Mouse (Mus musculus): ENCODE data around the gene Traf7.

Gene Traf7

DNA sequence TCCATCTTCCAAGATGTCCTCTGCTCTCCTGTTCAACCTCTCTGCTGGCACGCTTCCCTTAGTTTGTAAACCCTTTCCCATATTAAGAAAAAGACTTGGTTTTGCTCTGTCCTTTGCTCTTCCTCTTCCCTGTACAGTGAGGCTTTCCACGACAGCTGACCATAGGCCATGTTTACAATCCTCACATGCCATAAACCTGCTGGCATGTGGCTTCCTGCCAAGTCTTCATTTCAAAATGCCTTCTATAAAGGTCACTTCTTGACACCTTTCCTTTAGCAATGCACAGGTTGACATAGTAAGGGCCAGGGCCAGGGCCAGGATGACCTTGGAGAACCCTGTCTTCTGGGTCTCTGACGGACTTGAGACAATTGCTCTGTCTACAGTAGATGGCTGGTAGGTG, 18.5 kb upstream of the Traf7 start:
- no peak for DNase-seq (ENCODE audit: low spot score in 2 of 2)

DNA sequence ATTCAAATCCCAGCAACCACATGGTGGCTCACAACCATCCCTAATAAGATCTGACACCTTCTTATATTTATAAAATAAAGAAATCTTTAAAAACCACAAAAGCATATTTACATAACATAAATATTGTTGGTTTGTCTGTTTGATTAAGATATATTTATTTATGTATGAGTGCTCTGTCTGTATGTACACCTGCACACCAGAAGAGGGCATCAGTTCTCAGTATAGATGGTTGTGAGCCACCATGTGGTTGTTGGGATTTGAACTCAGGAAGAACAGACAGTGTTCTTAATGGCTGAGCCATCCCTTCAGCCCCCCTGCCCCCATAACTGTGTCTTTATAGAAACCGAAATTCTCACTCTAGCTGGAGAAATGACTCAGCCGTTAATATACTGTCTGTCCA, 17.5 kb upstream of the Traf7 start:
- DNase-seq (ENCODE audit: low spot score in 2 of 2) = no peak

DNA sequence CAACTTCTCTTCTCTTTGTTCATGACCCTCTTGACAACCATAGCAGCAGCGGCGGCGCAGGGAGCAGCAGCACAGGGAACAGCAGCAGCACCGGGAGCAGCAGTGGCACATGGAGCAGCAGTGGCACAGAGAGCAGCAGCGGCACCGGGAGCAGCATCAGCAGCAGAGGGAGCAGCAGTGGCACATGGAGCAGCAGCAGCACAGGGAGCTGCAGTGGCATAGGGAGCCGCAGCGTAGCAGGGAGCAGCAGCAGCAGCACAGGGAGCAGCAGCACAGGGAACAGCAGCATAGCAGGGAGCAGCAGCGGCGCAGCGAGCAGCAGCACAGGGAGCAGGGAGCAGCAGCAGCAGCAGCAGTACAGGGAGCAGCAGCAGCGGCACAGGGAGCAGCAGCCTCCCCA, 16.9 kb upstream of the Traf7 start:
- DNase-seq (ENCODE audit: low spot score in 2 of 2) = no peak

DNA sequence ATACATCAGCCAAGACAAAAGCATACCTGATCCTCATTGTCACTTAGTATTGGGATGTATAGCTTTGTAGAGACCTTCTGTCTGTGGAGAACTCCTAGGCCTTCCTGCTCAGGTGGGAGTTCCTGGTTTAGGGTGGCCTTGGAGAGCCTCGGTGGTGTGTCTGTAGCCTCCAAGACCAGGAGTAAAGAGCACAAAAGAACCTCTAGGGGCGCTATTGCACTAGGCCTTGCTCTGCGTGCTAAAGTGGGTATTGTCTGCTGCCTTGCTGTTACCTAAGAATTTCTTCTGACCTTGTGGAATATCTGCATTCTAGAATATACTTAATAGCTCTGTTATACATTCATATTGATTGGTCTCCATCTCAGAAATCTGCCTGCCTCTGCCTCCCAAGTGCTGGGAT, 12.6 kb upstream of the Traf7 start:
- no peak for DNase-seq (ENCODE audit: low spot score in 2 of 2)

DNA sequence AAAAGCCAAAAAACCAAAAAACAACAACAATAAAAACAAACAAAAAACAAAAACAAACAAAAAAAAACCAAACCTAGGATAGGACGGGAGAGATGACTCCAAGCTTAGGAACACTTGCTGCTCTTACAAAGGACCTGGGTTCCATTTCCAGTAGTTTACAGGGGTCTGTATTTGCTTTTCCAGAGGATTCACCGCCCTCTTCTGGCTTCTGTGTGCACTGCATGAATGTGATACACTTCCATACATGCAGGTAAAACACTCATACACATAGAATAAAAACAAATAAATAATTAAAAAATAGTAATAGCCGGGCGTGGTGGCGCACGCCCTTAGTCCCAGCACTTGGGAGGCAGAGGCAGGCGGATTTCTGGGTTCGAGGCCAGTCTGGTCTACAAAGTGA, 11.2 kb upstream of the Traf7 start:
- DNase-seq (ENCODE audit: low spot score in 2 of 2) = peak in 1 of 2 experiments; percentile 46

DNA sequence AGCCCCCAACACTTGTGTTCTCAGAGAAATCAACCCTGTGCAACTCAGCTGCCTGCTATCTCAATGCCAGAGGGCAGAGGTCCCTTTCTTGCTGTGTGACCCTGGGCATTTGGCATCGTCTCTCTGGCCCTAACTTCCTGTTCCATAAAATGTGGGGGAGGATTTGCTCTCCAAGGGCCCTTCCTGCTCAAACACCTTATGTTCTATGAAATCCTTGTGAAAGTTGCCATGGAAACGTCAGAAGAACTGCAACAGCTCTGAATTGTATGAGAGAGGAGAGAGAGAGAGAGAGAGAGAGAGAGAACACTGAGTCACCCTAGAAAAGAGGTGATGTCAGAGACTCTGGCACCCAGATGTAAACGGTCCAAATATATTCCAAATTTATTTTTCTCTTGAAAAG, 9.8 kb upstream of the Traf7 start:
- no peak for DNase-seq (ENCODE audit: low spot score in 2 of 2)

DNA sequence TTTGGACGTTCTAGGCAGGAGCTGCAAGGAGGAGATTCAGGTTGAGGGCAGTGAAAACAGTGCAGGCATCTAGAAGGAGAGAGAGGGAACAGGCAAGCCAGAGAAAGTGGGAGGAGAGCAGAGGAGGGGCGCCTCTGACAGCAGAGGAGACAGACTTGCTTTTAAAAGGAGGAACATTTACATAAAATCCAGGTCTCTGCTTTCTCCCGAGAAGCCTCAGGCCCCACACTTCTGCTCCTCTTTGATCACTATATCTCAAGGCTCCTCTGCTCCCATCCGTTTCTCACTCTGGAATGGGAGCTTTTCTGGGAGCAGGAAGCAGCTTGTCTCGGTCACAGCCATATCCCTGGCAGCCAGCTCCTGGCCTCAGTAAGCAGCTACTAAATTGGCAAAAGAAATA, 7.6 kb upstream of the Traf7 start:
- DNase-seq (ENCODE audit: low spot score in 2 of 2) = no peak

DNA sequence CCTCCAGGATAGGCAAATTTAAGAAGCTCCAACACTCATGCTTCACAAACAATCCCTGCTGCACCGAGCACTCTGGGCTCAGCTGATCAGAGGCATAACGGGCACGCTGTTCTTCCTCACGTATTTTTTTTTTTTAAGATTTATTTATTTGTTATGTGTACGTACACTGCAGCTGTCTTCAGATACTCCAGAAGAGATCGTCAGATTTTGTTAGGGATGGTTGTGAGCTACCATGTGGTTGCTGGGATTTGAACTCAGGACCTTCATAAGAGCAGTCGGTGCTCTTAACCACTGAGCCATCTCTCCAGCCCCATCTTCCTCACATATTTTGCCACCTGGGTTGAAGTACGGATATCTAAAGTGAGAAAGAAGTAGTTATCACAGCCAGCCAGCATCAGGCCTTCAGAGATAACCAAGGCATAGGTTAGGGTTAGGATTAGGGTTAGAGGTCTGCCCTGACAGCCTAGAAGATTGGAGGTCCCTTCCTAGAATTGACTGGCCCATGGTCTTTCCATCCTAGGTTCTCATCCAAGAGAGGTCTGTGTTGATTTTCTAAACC, 6.5 kb upstream of the Traf7 start, which contains the start of gene Rab26:
Gene Rab26, minus strand, starts transcription at position 51 of the 559 bp plus-strand sequence.
- no peak for DNase-seq (ENCODE audit: low spot score in 2 of 2)

DNA sequence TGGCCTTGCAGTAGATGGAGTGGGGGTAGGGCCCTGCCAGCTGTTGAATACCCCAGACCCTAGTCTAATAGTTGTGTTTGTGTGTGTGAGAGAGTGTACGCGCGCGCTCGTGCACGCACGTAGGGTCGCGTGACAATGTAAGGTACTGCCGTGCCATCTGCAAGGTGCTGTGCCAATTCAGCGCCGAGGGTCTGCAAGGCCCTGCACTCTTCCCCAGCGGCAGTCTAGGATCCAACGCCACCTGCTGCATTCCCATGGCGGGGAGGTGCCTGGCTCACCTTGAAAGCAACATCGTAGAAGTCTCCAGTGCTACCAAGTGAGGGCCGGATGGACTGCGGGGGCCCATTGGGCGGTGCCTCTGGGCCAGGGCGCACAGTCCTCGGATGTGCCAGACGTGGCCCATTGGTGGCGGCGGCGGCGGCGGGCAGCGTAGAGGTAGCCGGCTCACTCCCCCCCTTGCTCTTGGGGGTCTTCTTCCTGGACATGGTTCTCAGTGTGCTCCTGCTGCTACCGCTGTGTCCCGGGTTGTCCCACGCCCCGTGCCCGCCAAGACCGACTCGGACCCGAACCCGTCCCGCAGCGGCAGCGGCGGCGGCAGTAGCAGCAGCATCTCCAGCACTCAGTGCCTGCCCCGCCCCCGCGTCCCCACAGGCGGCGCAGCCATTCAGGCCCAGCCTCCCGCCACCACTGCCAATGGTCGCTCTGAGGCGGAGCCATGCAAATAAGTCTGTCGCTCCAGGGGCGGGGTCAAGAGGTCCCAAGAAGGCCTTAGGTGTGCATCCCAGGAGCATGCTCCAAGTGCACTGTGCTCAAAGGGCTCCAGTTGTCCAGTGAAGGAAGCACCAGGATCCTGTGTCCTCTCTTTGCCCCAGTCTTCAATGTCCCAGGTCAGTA, 5.6 kb upstream of the Traf7 start:
- DNase-seq (ENCODE audit: low spot score in 2 of 2) = peak; percentile 81 to 85

DNA sequence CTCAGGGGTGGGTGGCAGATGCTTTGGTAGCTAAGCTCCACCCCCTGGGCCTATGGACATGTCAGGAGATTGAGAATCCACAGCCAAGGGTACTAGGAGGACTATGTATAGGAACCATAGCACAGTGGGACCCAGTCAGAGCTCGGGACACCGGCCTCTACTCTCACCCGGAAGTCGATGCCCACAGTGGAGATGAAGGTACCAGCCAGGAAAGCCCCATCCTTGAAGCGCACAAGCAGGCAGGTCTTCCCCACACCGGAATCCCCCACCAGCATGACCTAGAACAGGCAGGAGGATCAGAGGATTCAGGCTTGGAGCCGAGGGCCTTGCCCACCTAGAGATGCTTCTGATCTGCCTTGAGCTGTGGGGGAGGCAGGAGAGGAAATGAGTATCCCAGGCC, 4.3 kb upstream of the Traf7 start:
- DNase-seq (ENCODE audit: low spot score in 2 of 2) = no peak

DNA sequence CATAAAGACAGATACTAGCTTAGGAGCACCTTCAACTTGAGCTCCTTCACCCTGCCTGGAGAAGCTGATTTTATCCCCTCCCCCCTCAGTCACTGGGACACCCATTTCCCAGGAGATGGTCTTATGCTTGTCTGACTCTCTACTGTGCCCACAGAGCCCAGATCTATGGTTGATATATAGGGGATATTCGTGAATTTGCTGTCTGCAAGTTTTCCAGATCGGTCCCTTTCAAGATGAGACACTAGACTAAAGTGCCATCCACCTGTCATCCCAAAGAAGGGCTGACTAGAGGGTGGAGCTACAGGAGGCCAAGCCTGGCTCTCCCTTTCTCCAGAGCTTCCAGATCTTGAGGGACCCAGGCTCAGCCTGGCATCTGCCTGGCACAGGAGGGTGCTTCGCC, 3.3 kb upstream of the Traf7 start:
- no peak for DNase-seq (ENCODE audit: low spot score in 2 of 2)

DNA sequence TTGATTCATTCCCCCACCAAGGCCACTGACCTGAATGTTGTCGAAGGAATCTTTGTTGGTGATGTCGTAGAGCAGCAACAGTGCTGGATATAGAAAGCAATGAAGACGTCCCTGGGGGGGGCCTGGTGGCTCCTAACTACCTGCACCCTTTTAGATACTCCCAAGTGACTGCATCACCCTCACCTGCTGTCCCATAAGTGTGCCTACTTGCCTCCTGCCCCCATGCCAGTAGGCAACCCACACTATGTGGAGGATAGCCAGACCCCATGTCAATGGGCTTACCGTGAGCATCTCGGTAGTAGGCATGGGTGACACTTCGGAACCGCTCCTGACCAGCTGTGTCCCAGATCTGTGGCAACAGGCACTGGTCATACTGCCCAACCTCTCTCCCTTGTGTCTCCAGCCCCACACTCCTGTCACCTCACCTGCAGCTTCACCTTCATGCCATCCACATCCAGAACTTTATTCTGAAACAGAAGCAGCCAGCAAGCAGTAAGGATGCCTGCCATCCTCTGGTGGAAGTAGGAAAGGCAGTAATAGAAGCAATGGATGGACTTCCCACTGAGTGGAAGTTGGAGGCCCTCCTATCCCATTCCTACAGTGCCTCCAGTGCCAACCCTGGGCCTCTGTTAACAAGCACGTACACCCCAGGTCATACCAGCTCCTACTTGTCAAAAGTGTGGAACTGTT, 2.8 kb upstream of the Traf7 start:
- DNase-seq (ENCODE audit: low spot score in 2 of 2) = no peak

DNA sequence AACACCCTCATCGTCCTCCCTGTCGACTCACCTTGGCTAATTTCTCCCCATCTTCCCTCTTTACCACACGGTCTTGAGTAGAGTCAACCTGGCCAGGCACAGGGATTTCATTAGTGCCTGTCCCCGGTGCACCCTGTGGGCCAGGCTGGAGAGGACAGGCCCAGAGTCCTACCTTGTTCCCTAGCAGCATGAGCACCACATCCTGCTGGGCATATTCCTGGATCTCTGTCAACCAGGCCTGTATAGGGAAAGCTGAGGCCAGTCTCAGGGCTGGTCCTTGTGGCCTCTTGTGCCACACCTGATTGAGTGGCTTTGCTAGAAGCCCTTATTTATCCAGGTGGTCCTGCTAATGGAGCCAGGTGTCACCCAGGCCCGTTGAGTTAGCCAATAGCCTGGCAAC, 2.1 kb upstream of the Traf7 start:
- no peak for DNase-seq (ENCODE audit: low spot score in 2 of 2)

DNA sequence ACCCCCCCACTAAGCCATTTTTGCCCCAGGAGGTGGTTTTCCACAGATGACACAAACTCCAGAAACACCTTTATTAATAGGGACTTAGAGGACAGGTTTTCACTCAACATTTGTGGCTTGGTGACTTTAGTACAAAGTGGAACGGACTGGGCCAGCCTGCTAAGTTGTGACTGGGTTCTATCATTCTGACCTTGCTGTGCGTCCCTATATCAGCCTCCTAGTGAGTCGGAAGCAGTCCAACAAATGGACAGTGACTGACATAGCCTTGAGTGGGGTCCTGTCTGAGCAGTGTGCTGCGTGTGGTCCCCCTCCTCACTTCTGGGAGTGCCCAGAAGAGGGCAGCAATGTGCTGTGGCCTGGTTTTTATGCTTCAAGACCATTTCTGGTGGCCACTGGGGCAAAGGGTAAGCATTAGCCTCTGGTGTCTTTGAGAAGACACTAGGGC, 1.3 kb upstream of the Traf7 start:
- peak in 1 of 2 experiments; percentile 63 for DNase-seq (ENCODE audit: low spot score in 2 of 2)

DNA sequence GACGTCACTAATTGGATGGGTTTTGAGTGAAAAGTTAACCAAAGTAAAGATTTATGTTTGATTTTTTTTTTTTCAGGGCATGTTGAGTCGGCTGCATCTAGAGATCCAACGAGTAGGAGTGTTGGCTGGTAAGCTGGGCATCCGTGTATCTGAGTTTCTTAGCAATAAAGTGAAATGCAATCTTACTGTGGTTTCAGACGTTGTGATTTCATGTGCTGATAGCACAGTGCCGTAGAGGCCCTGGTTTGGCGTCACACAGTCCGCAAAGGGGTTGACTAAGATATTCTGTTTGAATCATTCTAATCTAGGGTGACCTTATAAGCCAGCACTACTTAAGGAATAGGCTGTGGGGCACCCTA, 801 bp upstream of the Traf7 start:
- no peak for DNase-seq (ENCODE audit: low spot score in 2 of 2)

DNA sequence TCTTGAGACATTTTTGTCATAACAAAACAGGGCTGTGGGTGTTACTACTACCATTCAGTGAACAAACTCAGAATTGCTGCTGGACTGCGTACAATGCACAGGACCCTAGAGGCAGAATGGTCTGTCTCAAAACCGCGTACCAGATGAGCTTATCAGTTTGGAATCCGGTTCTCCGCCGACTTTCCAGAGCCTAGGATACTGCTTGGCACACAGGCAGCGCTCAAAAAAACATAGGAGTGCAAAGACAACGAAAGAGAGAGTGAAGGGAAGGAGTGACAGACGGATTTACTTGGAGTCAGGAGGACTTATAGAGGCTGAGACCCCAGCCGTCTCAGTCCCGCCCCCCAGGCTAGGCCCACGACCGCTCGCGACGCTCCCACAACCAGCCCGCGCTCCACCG, 423 bp downstream of the Traf7 start:
- no peak for DNase-seq (ENCODE audit: low spot score in 2 of 2)

DNA sequence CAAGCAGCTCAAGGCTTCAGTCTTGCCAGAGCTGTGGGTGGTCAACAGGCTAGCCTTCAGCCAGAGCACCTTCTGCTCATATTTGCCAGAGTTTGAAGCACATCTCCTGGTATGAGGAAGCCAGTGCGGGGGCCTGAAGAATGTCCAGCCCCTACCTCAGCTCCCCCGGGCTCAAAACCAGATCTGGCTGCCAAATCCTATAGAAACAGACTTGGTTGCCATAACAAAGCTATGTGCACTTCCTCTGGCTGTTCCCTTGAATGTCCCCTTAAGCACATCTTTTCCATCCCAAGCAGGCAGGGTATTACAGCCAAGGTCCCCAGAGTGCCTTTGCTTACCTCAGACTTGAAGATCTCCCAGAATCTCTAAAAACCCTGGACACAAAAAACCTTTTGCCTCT, 3.0 kb downstream of the Traf7 start:
- peak in 1 of 2 experiments; percentile 4 for DNase-seq (ENCODE audit: low spot score in 2 of 2)

DNA sequence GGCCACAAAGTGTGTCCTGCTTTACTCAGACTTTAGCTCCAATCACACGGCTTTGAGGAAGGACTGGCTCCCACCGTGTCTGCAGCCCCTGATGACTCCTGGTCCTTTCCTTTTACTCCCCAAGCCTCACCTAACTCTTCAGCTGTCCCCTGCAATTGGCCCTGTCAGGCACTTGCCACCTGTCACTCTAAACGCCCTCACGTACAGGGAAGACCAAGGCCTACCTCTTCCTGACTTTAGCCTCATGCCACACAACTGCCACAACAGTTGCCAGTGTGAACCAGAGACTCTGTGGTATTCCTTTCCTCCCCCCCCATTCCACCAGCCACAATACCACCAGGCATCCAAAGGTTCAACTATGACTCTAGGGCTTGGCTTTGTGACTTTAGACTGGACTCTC, 7.3 kb downstream of the Traf7 start:
- DNase-seq (ENCODE audit: low spot score in 2 of 2) = no peak

DNA sequence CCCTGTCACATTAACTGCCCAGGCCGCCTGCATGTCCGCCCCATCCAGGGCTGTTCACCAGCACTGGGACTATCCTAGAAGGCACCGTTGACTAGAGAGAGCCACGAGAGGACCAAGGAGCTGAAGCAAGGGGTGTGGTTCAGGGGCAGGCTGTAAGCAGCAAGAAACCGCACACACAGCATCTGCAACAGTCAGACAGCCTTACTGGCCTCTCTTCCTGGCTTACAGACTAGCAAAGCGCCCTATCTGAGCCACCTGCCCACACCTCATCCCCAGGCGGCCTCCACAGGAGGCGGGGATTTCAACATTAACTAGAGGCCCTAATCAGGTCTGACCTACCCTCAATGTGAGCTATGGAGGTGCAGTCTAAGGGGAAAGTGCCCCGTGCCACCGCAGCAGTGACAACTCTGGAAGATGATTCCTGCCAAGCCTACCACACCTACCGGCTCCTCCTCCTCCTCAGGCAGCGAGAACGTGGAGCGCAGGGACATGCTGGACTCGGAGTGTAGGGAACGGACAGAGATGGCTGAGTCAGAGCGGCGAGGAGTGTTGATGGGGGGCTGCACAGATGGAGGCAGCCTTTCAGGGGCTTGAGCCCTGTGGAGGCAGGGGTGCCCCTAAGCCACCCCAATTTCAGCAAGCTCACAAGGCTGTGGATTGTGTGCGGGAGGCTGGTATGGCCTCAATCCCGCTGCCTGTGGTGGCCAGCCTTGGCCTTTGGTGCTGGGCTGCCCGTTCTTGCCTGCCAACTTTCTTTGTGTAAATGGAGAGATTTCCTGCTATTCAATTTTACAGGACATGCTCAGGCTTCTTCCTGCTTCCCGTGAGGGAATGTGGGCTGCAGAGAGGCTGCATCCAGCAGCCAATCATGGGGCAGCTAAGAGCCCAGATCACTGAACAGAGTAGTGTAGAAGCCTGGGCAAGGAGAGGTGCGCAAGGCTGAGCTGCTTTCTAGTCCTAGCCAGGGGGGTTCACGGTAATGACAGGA, 13.2 kb downstream of the Traf7 start:
- no peak for DNase-seq (ENCODE audit: low spot score in 2 of 2)

DNA sequence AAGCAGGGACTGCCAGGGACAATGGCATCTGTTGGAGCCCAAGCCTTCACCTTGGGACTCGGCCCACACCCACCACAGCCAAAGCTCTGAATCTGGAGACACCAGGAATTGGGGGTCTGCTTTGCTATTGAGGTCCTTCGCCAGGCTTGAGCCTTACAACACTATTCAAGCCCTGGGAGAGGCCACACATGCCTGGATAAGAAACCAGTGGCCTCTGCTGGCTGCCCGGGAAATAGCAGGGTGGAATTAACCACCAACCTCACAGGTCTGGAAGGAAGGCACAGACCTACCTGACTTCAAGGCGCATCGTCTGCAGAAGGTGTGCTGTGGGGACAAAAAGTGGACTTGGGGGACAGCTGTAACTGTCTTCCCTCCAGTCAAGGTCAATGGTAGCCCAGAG, 14.1 kb downstream of the Traf7 start:
- peak in 1 of 2 experiments; percentile 69 for DNase-seq (ENCODE audit: low spot score in 2 of 2)

DNA sequence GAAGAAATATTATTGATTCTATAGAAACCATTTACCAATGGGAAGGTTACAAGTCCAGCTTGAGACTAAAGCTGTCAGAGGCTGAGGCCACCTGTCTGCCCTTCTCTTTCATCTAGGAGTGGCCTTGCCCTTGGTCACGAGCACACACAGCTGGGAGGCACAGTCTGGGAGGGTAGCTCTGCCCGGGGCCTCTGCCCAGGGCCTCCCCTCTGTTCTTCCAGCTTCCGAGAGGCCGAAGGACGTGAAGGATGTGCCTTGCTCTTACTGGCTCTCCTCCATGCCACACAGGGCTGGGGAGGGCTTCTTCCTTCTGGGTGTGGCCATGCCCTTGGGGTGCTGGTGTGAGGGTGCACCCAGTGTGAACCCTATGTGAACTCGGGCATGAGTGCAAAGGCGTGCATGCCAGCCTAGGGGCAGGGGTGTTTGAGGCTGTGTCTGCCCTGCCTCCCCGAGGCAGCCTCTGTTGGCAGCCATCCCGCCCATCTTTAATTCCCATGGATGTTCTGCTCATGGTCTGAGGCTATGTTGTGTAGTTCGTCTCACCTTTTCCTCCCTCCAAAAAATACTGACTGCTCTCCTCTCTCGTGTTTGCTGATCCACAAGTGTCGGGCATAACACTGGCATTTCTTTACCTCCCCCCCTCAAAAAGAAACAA, 19.8 kb downstream of the Traf7 start:
- no peak for DNase-seq (ENCODE audit: low spot score in 2 of 2)

Measured in frontal cortex, postnatal 10 days (tissue).